Mouse (Mus musculus) kidney, adult 2 months (tissue): ENCODE data around the gene Zbtb32.
A peak's percentile ranks its signal among the peaks of the same experiment; 100 is the strongest.

ENCODE experiments used
- CTCF ChIP-seq: fragments of 200-500 bp; conservative IDR thresholded peaks from 2 replicates; pipeline ENCODE4 v1.5.1; 2011; ENCODE audit warnings: low read depth, mild to moderate bottlenecking, control low read depth, low read length, moderate library complexity, mixed read lengths; ENCODE audit not compliant: insufficient read depth, insufficient read length
- POLR2A ChIP-seq: fragments of 200-500 bp; IDR thresholded peaks from one replicate; pipeline ENCODE4 v1.6.1; 2011; ENCODE audit warnings: low read depth, low read length, control low read depth

- TF ChIP-seq CTCF (0 out of 2 replicates have a peak, but pooled peaks have one; percentile 13), POLR2A (no peak)
Observed at GRCm38 (mm10) chr7:30614454-30614853, 15.7 kb upstream of the Zbtb32 start.
